Mouse (Mus musculus): ENCODE data around the gene Mindy3.

GRCm38 (mm10) chr2:12318715-12319114, 100.6 kb downstream of the Mindy3 start:
- TF ChIP-seq CTCF (IDR thresholded peaks at IDR 0.05; ENCODE audit: low read depth): no peak
- TF ChIP-seq EP300 (IDR thresholded peaks at IDR 0.05; ENCODE audit: low read depth): no peak

All from liver, embryonic 14.5 days (tissue).